Mouse (Mus musculus) embryonic facial prominence, embryonic 11.5 days (tissue): ENCODE data around the gene Atr. TPM values are rescaled to one million over a fixed set of nuclear protein-coding genes. Genes with fewer than 3 reads are reported as not detected.

Experiments used
- ATAC-seq: fragments of 200-750 bp; cut with Nextera tagmentation; replicated peaks from 2 replicates; pipeline ENCODE4 v1.8.0; 2017; ENCODE audit warnings: low read depth; ENCODE audit not compliant: insufficient number of reproducible peaks, low FRiP score, low TSS enrichment
- DNase-seq: peaks from one replicate; pipeline ENCODE4 v3.0.0-alpha.2; 2015; ENCODE audit warnings: low spot score
- H3K27ac ChIP-seq: fragments of 300-500 bp; sonication (generic); replicated peaks from 2 replicates; pipeline ENCODE4 v1.5.1; 2014; ENCODE audit warnings: mild to moderate bottlenecking, low read depth, low read length, control low read depth
- H3K27me3 ChIP-seq: fragments of 300-500 bp; sonication (generic); 2 replicates; pipeline ENCODE4 v1.6.1; 2014; ENCODE audit warnings: mild to moderate bottlenecking, low read length, moderate library complexity, mixed read lengths; ENCODE audit not compliant: control insufficient read depth, insufficient read depth
- H3K36me3 ChIP-seq: fragments of 300-500 bp; sonication (generic); replicated peaks from 2 replicates; pipeline ENCODE4 v1.6.1; 2014; ENCODE audit warnings: low read depth, mild to moderate bottlenecking, low read length, moderate library complexity, mixed read lengths; ENCODE audit not compliant: control insufficient read depth, insufficient read depth
- H3K4me1 ChIP-seq: fragments of 300-500 bp; sonication (generic); 2 replicates; pipeline ENCODE4 v1.6.1; 2014; ENCODE audit warnings: low read length, mixed read lengths; ENCODE audit not compliant: control insufficient read depth, insufficient read depth
- H3K4me2 ChIP-seq: fragments of 300-500 bp; sonication (generic); 2 replicates; pipeline ENCODE4 v1.6.1; 2014; ENCODE audit warnings: low read depth, mild to moderate bottlenecking, control low read depth, low read length, moderate library complexity
- H3K4me3 ChIP-seq: fragments of 300-500 bp; sonication (generic); 2 replicates; pipeline ENCODE4 v1.5.1; 2014; ENCODE audit warnings: low read depth, low read length, control low read depth
- H3K9ac ChIP-seq: fragments of 300-500 bp; sonication (generic); replicated peaks from 2 replicates; pipeline ENCODE4 v1.6.1; 2014; ENCODE audit warnings: mild to moderate bottlenecking, control low read depth, low read length
- H3K9me3 ChIP-seq: fragments of 300-500 bp; sonication (generic); replicated peaks from 2 replicates; pipeline ENCODE4 v1.6.1; 2016; ENCODE audit warnings: mild to moderate bottlenecking, low read length, inconsistent platforms, mixed read lengths; ENCODE audit not compliant: control insufficient read depth
- WGBS: fragments of 180-500 bp; shearing (Covaris S2); extraction: QIAGEN DNeasy Blood & Tissue Kit; methylation state at CpG from one replicate; pipeline ENCODE4 v1.1.7; 2014; 5-methylcytosine and 5-hydroxymethylcytosine counted together
- polyA plus RNA-seq: library from polyadenylated mRNA; unstranded; fragments of >200 nt; fragmentation: Nextera tagmentation; extraction: Ambion mirVana; gene quantifications from 2 replicates; pipeline ENCODE4 v1.2.1, GENCODE M21; 2014

Gene Atr
- polyA plus RNA-seq, 1 experiment from 2014 or later, result 18.9 TPM

GRCm38 (mm10) chr9:95854891-95855290 lies 2.5 kb upstream of the Atr start:
- H3K9me3 ChIP-seq, result no peaks in the 10 kb centered on the region
- H3K4me3 ChIP-seq, result no peak overlapping the region
- H3K9ac ChIP-seq, result no peak overlapping the region
- 80% methylated on average over 2 of the region's 2 CpGs for WGBS
- no peak overlapping the region for H3K27ac ChIP-seq
- no peak for DNase-seq
- H3K36me3 ChIP-seq, result no peaks in the 10 kb centered on the region
- no peak for ATAC-seq
- no peaks in the 10 kb centered on the region for H3K4me1 ChIP-seq
- H3K27me3 ChIP-seq, result no peaks in the 10 kb centered on the region
- H3K4me2 ChIP-seq, result no peak overlapping the region

GRCm38 (mm10) chr9:95856004-95856403 lies 1.4 kb upstream of the Atr start:
- no peak overlapping the region for H3K4me2 ChIP-seq
- no peaks in the 10 kb centered on the region for H3K4me1 ChIP-seq
- H3K9me3 ChIP-seq, result no peaks in the 10 kb centered on the region
- 89% methylated on average over 4 of the region's 4 CpGs for WGBS
- H3K27me3 ChIP-seq, result no peaks in the 10 kb centered on the region
- DNase-seq (no peak), ATAC-seq (no peak)
- H3K4me3 ChIP-seq, result no peak overlapping the region
- H3K27ac ChIP-seq, result no peak overlapping the region
- H3K36me3 ChIP-seq, result no peaks in the 10 kb centered on the region
- no peak overlapping the region for H3K9ac ChIP-seq

GRCm38 (mm10) chr9:95858027-95858570 lies 702 bp downstream of the Atr start:
- peak; percentile 60 for ATAC-seq
- H3K36me3 ChIP-seq, result no peaks in the 10 kb centered on the region
- WGBS, result 0% methylated on average over 31 of the region's 31 CpGs

GRCm38 (mm10) chr9:95878246-95878645 lies 20.8 kb downstream of the Atr start:
- Histone ChIP-seq H3K9ac (no peak overlapping the region), H3K27me3 (no peaks in the 10 kb centered on the region), H3K9me3 (no peaks in the 10 kb centered on the region), H3K27ac (no peak overlapping the region), H3K36me3 (no peaks in the 10 kb centered on the region; the same call in 1 of the 2 replicates), H3K4me3 (no peak overlapping the region), H3K4me2 (no peak overlapping the region), H3K4me1 (no peaks in the 10 kb centered on the region)
- DNase-seq (no peak), ATAC-seq (no peak)
- WGBS, result 95% methylated on average over 5 of the region's 5 CpGs

More at GRCm38 (mm10) chr9:95858027-95858570, 702 bp downstream of the Atr start:
- H3K9me3 ChIP-seq, result no peaks in the 10 kb centered on the region
- peak overlapping the region; percentile 82 for H3K4me2 ChIP-seq
- peak; percentile 85 for DNase-seq
- no peaks in the 10 kb centered on the region for H3K4me1 ChIP-seq
- H3K9ac ChIP-seq, result peak overlapping the region; percentile 78
- peak overlapping the region; percentile 82 for H3K4me3 ChIP-seq
- H3K27ac ChIP-seq, result peak overlapping the region; percentile 43; the same call in 1 of the 2 replicates
- H3K27me3 ChIP-seq, result no peaks in the 10 kb centered on the region

- no peak overlapping the region for H3K4me2 ChIP-seq
- peaks cover 3% of the 10 kb centered on the region; the same call in 1 of the 2 replicates for H3K36me3 ChIP-seq
- H3K27me3 ChIP-seq, result no peaks in the 10 kb centered on the region
Measured at GRCm38 (mm10) chr9:95882751-95883150, 25.4 kb downstream of the Atr start.

GRCm38 (mm10) chr9:95897392-95897791 lies 40.0 kb downstream of the Atr start:
- DNase-seq (no peak), ATAC-seq (no peak)
- whole genome bisulfite sequencing, result 89% methylated on average over 5 of the region's 5 CpGs
- Histone ChIP-seq H3K4me2 (no peak overlapping the region), H3K4me1 (no peaks in the 10 kb centered on the region), H3K36me3 (no peaks in the 10 kb centered on the region), H3K9ac (no peak overlapping the region), H3K27me3 (no peaks in the 10 kb centered on the region), H3K4me3 (no peak overlapping the region), H3K9me3 (no peaks in the 10 kb centered on the region), H3K27ac (no peak overlapping the region)

More at GRCm38 (mm10) chr9:95882751-95883150, 25.4 kb downstream of the Atr start:
- WGBS, result 89% methylated on average over 2 of the region's 2 CpGs
- H3K9ac ChIP-seq, result no peak overlapping the region
- H3K4me1 ChIP-seq, result no peaks in the 10 kb centered on the region
- DNase-seq (no peak), ATAC-seq (no peak)
- no peak overlapping the region for H3K27ac ChIP-seq
- no peak overlapping the region for H3K4me3 ChIP-seq
- H3K9me3 ChIP-seq, result no peaks in the 10 kb centered on the region

GRCm38 (mm10) chr9:95932855-95933254 lies 75.5 kb downstream of the Atr start:
- Histone ChIP-seq H3K27ac (no peak overlapping the region), H3K27me3 (no peaks in the 10 kb centered on the region)
- no peak for DNase-seq

GRCm38 (mm10) chr9:95953658-95954057 lies 96.3 kb downstream of the Atr start:
- 76% methylated on average over 4 of the region's 4 CpGs for WGBS

More at GRCm38 (mm10) chr9:95932855-95933254, 75.5 kb downstream of the Atr start:
- Histone ChIP-seq H3K4me1 (no peaks in the 10 kb centered on the region), H3K4me2 (no peak overlapping the region), H3K4me3 (no peak overlapping the region), H3K36me3 (no peaks in the 10 kb centered on the region), H3K9me3 (no peaks in the 10 kb centered on the region), H3K9ac (no peak overlapping the region)
- no peak for ATAC-seq

More at GRCm38 (mm10) chr9:95953658-95954057, 96.3 kb downstream of the Atr start:
- ATAC-seq (no peak), DNase-seq (no peak)
- Histone ChIP-seq H3K27ac (no peak overlapping the region), H3K9me3 (no peaks in the 10 kb centered on the region), H3K4me3 (no peak overlapping the region), H3K4me1 (no peaks in the 10 kb centered on the region), H3K9ac (no peak overlapping the region), H3K27me3 (no peaks in the 10 kb centered on the region), H3K36me3 (no peaks in the 10 kb centered on the region), H3K4me2 (no peak overlapping the region; the same call in 1 of the 2 replicates)
